Mouse (Mus musculus): ENCODE results near the gene Ttc28. TPM values are rescaled to one million over a fixed set of nuclear protein-coding genes. Genes with fewer than 3 reads are reported as not detected.

Gene Ttc28
- polyA plus RNA-seq, 1 experiment: 16.3 TPM

- Histone ChIP-seq H3K27ac (replicated peaks; ENCODE audit: low read depth, low read length) (0 out of 2 replicates have a peak overlapping the region, but pooled peaks have one; percentile 26), H3K4me1 (ENCODE audit: control insufficient read depth, insufficient read depth, insufficient read length, low read length) (peaks cover 28% of the 10 kb centered on the region), H3K4me3 (ENCODE audit: insufficient read depth, low read depth, low read length) (no peak overlapping the region)
Observed at GRCm38 (mm10) chr5:111119805-111120204, 240.2 kb downstream of the Ttc28 start.

- peaks cover 25% of the 10 kb centered on the region for H3K4me1 ChIP-seq (ENCODE audit: control insufficient read depth, insufficient read depth, insufficient read length, low read length)
- H3K27ac ChIP-seq (replicated peaks; ENCODE audit: low read depth, low read length): 0 out of 2 replicates have a peak overlapping the region, but pooled peaks have one; percentile 26
- H3K4me3 ChIP-seq (ENCODE audit: insufficient read depth, low read depth, low read length): no peak overlapping the region
Observed at GRCm38 (mm10) chr5:111120298-111120697, 240.7 kb downstream of the Ttc28 start.

GRCm38 (mm10) chr5:111120705-111121420 is 241.3 kb downstream of the Ttc28 start:
- Histone ChIP-seq H3K4me1 (ENCODE audit: control insufficient read depth, insufficient read depth, insufficient read length, low read length) (peaks cover 21% of the 10 kb centered on the region), H3K27ac (replicated peaks; ENCODE audit: low read depth, low read length) (no peak overlapping the region), H3K4me3 (ENCODE audit: insufficient read depth, low read depth, low read length) (no peak overlapping the region)

- no peak overlapping the region for H3K4me3 ChIP-seq (ENCODE audit: insufficient read depth, low read depth, low read length)
- no peak overlapping the region for H3K27ac ChIP-seq (replicated peaks; ENCODE audit: low read depth, low read length)
- peaks cover 19% of the 10 kb centered on the region for H3K4me1 ChIP-seq (ENCODE audit: control insufficient read depth, insufficient read depth, insufficient read length, low read length)
Observed at GRCm38 (mm10) chr5:111122332-111123049, 242.9 kb downstream of the Ttc28 start.

GRCm38 (mm10) chr5:111123050-111123746 is 243.6 kb downstream of the Ttc28 start:
- no peak overlapping the region for H3K4me3 ChIP-seq (ENCODE audit: insufficient read depth, low read depth, low read length)
- peaks cover 22% of the 10 kb centered on the region for H3K4me1 ChIP-seq (ENCODE audit: control insufficient read depth, insufficient read depth, insufficient read length, low read length)
- H3K27ac ChIP-seq (replicated peaks; ENCODE audit: low read depth, low read length): no peak overlapping the region

- Histone ChIP-seq H3K27ac (replicated peaks; ENCODE audit: low read depth, low read length) (no peak overlapping the region), H3K4me1 (ENCODE audit: control insufficient read depth, insufficient read depth, insufficient read length, low read length) (peaks cover 21% of the 10 kb centered on the region), H3K4me3 (ENCODE audit: insufficient read depth, low read depth, low read length) (no peak overlapping the region)
Observed at GRCm38 (mm10) chr5:111124620-111125200, 245.1 kb downstream of the Ttc28 start.

GRCm38 (mm10) chr5:111125746-111126145 is 246.1 kb downstream of the Ttc28 start:
- Histone ChIP-seq H3K4me1 (ENCODE audit: control insufficient read depth, insufficient read depth, insufficient read length, low read length) (peaks cover 23% of the 10 kb centered on the region), H3K4me3 (ENCODE audit: insufficient read depth, low read depth, low read length) (no peak overlapping the region), H3K27ac (replicated peaks; ENCODE audit: low read depth, low read length) (no peak overlapping the region)

GRCm38 (mm10) chr5:111127786-111128185 is 248.2 kb downstream of the Ttc28 start:
- Histone ChIP-seq H3K27ac (replicated peaks; ENCODE audit: low read depth, low read length) (no peak overlapping the region), H3K4me3 (ENCODE audit: insufficient read depth, low read depth, low read length) (no peak overlapping the region), H3K4me1 (ENCODE audit: control insufficient read depth, insufficient read depth, insufficient read length, low read length) (peaks cover 17% of the 10 kb centered on the region)

- no peak overlapping the region for H3K4me3 ChIP-seq (ENCODE audit: insufficient read depth, low read depth, low read length)
- peaks cover 14% of the 10 kb centered on the region for H3K4me1 ChIP-seq (ENCODE audit: control insufficient read depth, insufficient read depth, insufficient read length, low read length)
- peak overlapping the region; percentile 76 for H3K27ac ChIP-seq (replicated peaks; ENCODE audit: low read depth, low read length)
Observed at GRCm38 (mm10) chr5:111130121-111130520, 250.5 kb downstream of the Ttc28 start.

GRCm38 (mm10) chr5:111131561-111131960 is 252.0 kb downstream of the Ttc28 start:
- Histone ChIP-seq H3K4me3 (ENCODE audit: insufficient read depth, low read depth, low read length) (no peak overlapping the region), H3K4me1 (ENCODE audit: control insufficient read depth, insufficient read depth, insufficient read length, low read length) (peaks cover 14% of the 10 kb centered on the region), H3K27ac (replicated peaks; ENCODE audit: low read depth, low read length) (no peak overlapping the region)

GRCm38 (mm10) chr5:111133150-111133549 is 253.5 kb downstream of the Ttc28 start:
- H3K4me3 ChIP-seq (ENCODE audit: insufficient read depth, low read depth, low read length): no peak overlapping the region
- H3K27ac ChIP-seq (replicated peaks; ENCODE audit: low read depth, low read length): no peak overlapping the region
- peaks cover 16% of the 10 kb centered on the region for H3K4me1 ChIP-seq (ENCODE audit: control insufficient read depth, insufficient read depth, insufficient read length, low read length)

GRCm38 (mm10) chr5:111133754-111134153 is 254.2 kb downstream of the Ttc28 start:
- Histone ChIP-seq H3K4me1 (ENCODE audit: control insufficient read depth, insufficient read depth, insufficient read length, low read length) (peaks cover 16% of the 10 kb centered on the region), H3K4me3 (ENCODE audit: insufficient read depth, low read depth, low read length) (no peak overlapping the region), H3K27ac (replicated peaks; ENCODE audit: low read depth, low read length) (no peak overlapping the region)

GRCm38 (mm10) chr5:111137283-111137682 is 257.7 kb downstream of the Ttc28 start:
- peaks cover 27% of the 10 kb centered on the region for H3K4me1 ChIP-seq (ENCODE audit: control insufficient read depth, insufficient read depth, insufficient read length, low read length)

GRCm38 (mm10) chr5:111137742-111138141 is 258.1 kb downstream of the Ttc28 start:
- no peak overlapping the region for H3K4me3 ChIP-seq (ENCODE audit: insufficient read depth, low read depth, low read length)
- H3K4me1 ChIP-seq (ENCODE audit: control insufficient read depth, insufficient read depth, insufficient read length, low read length): peaks cover 27% of the 10 kb centered on the region
- no peak overlapping the region for H3K27ac ChIP-seq (replicated peaks; ENCODE audit: low read depth, low read length)

More at GRCm38 (mm10) chr5:111137283-111137682, 257.7 kb downstream of the Ttc28 start:
- Histone ChIP-seq H3K4me3 (ENCODE audit: insufficient read depth, low read depth, low read length) (no peak overlapping the region), H3K27ac (replicated peaks; ENCODE audit: low read depth, low read length) (no peak overlapping the region)
